Mouse (Mus musculus) heart, embryonic 16.5 days (tissue): ENCODE measurements around the gene Adarb1. TPM values are rescaled to one million over a fixed set of nuclear protein-coding genes. Genes with fewer than 3 reads are reported as not detected.
"Not testable (repeated sequence)": the region's sequence is repeated elsewhere in the genome, so short reads cannot be mapped to it uniquely, and the experiment has no call there.

Experiments used
- ATAC-seq: fragments of 200-750 bp; cut with Nextera tagmentation; replicated peaks from 2 replicates; pipeline ENCODE4 v1.8.0; 2017; ENCODE audit warnings: moderate number of reproducible peaks; ENCODE audit not compliant: insufficient read depth, low FRiP score; ENCODE audit errors: extremely low read depth
- H3K27ac ChIP-seq: fragments of 300-500 bp; sonication (generic); 2 replicates; pipeline ENCODE4 v1.5.1; 2014; ENCODE audit warnings: mild to moderate bottlenecking, low read length, control low read depth, moderate library complexity
- H3K27me3 ChIP-seq: fragments of 300-500 bp; sonication (generic); 2 replicates; pipeline ENCODE4 v1.6.1; 2014; ENCODE audit warnings: low read length, mixed read lengths; ENCODE audit not compliant: control insufficient read depth, insufficient read depth
- H3K36me3 ChIP-seq: fragments of 300-500 bp; sonication (generic); 2 replicates; pipeline ENCODE4 v1.6.1; 2014; ENCODE audit not compliant: control insufficient read depth, insufficient read depth
- H3K4me1 ChIP-seq: fragments of 300-500 bp; sonication (generic); 2 replicates; pipeline ENCODE4 v1.6.1; 2014; ENCODE audit warnings: low read length, mixed read lengths; ENCODE audit not compliant: control insufficient read depth, insufficient read depth
- H3K4me2 ChIP-seq: fragments of 300-500 bp; sonication (generic); 2 replicates; pipeline ENCODE4 v1.6.1; 2014; ENCODE audit warnings: low read depth, mild to moderate bottlenecking, control low read depth, low read length
- H3K4me3 ChIP-seq: fragments of 300-500 bp; sonication (generic); 2 replicates; pipeline ENCODE4 v1.5.1; 2014; ENCODE audit warnings: mild to moderate bottlenecking, control low read depth, low read length
- H3K9ac ChIP-seq: fragments of 300-500 bp; sonication (generic); 2 replicates; pipeline ENCODE4 v1.6.1; 2014; ENCODE audit warnings: low read length, control low read depth
- H3K9me3 ChIP-seq: fragments of 300-500 bp; sonication (generic); replicated peaks from 2 replicates; pipeline ENCODE4 v1.6.1; 2016; ENCODE audit warnings: low read length; ENCODE audit not compliant: control insufficient read depth
- WGBS: fragments of 180-500 bp; shearing (Covaris S2); extraction: QIAGEN DNeasy Blood & Tissue Kit; methylation state at CpG from one replicate; pipeline ENCODE4 v1.1.7; 2014; 5-methylcytosine and 5-hydroxymethylcytosine counted together
- polyA plus RNA-seq: library from polyadenylated mRNA; unstranded; fragments of >200 nt; fragmentation: Nextera tagmentation; extraction: Ambion mirVana; gene quantifications from 2 replicates; pipeline ENCODE4 v1.2.1, GENCODE M21; 2015

Adarb1 gene
- polyA plus RNA-seq, 1 experiment from 2014 or later: 11.7 TPM

DNA sequence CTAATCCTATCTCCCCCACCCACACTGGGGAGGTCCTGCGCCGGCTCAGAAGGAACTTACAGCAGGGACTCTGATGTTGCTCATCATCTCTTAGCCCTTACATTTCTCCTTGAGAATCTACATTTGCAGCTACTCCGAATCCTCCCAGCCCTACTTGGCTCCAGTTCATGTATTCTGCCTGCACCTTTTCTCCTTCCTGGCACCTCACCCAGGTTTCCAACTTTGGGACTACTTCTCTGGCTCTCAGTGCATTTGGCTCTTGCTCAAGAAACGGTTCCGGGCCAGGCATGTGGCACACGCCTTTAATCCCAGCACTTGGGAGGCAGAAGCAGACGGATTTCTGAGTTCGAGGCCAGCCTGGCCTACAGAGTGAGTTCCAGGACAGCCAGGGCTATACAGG is 130.4 kb downstream of the Adarb1 start:
- peaks cover 31% of the 10 kb centered on the region for H3K4me1 ChIP-seq
- WGBS: 64% methylated on average over 8 of the region's 8 CpGs

DNA sequence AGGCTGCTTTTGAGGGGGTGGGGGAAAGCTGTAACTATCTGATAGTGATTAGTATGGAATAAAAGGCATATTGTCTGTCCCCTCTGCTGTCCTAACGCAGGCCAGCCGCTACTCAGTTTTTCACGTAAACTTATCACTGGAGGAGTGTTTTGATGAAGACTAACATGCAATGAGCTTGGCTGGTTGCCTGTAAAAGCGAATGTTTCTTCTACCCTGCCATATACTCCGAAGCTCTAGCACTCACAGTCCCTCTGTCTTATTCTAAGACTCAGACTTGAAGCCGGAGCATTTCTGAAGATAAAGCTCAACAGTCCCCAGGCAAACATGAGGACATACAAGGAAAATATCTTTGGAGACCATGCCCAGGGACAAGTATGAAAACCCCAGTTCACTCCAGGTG is 133.2 kb downstream of the Adarb1 start:
- H3K36me3 ChIP-seq: no peaks in the 10 kb centered on the region
- no peak overlapping the region for H3K9ac ChIP-seq
- no peak for ATAC-seq
- no peak overlapping the region for H3K27ac ChIP-seq
- peaks cover 31% of the 10 kb centered on the region for H3K4me1 ChIP-seq
- H3K4me3 ChIP-seq: no peak overlapping the region
- H3K27me3 ChIP-seq: no peaks in the 10 kb centered on the region; the same call in 1 of the 2 replicates
- H3K4me2 ChIP-seq: no peak overlapping the region
- WGBS: 28% methylated on average over 6 of the region's 6 CpGs
- H3K9me3 ChIP-seq: no peaks in the 10 kb centered on the region

More for the DNA sequence above, 130.4 kb downstream of the Adarb1 start:
- Histone ChIP-seq H3K27ac (no peak overlapping the region), H3K9me3 (no peaks in the 10 kb centered on the region), H3K27me3 (no peaks in the 10 kb centered on the region), H3K4me3 (no peak overlapping the region), H3K9ac (no peak overlapping the region), H3K4me2 (no peak overlapping the region), H3K36me3 (no peaks in the 10 kb centered on the region)
- ATAC-seq: no peak

DNA sequence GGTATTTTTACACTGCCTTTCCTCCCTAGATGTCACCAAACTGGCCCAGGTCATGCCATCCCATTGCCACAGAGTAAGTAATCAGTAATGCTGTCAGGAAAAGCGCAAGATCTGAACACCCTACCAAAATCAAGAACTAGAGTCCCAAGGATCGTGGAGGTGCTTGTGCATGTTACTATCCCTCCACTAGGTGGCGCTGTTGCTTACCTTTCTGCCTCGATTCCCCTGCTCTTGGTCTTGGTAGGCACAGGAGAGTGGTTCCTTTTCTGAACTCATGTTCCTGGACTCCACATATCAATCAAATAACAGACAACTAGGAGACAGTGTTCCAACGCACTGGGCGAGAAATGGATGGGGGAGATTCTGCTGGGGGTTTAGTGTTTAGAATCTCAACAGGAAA is 135.2 kb downstream of the Adarb1 start:
- Histone ChIP-seq H3K9ac (no peak overlapping the region), H3K27me3 (no peaks in the 10 kb centered on the region; the same call in 1 of the 2 replicates), H3K4me2 (no peak overlapping the region), H3K4me3 (no peak overlapping the region), H3K36me3 (no peaks in the 10 kb centered on the region), H3K4me1 (peaks cover 19% of the 10 kb centered on the region), H3K9me3 (no peaks in the 10 kb centered on the region), H3K27ac (no peak overlapping the region)
- 0 out of 2 replicates have a peak, but pooled peaks have one; percentile 15 for ATAC-seq
- 21% methylated on average over 6 of the region's 6 CpGs for WGBS

DNA sequence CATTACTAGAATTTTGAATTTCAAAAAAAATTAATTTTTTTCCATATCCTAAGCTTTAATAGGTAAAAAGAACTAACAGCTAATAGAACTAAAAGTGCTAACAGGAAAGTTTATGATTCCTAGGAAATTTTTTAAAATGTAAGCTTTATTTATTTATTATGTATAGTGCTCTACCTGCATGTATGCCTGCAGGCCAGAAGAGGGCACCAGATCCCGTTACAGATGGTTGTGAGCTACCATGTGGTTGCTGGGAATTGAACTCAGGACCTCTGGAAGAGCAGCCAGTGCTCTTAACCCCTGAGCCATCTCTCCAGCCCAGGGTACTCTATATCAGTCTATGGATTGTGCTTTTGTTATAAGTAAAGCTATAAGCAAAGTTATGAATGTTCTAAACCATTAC is 136.0 kb downstream of the Adarb1 start:
- not testable (repeated sequence) for H3K9me3 ChIP-seq, ATAC-seq, H3K27me3 ChIP-seq, H3K36me3 ChIP-seq, H3K27ac ChIP-seq, H3K4me2 ChIP-seq, H3K9ac ChIP-seq, H3K4me3 ChIP-seq
- peaks cover 15% of the 10 kb centered on the region for H3K4me1 ChIP-seq
- WGBS: 85% methylated on average over 1 of the region's 1 CpGs

DNA sequence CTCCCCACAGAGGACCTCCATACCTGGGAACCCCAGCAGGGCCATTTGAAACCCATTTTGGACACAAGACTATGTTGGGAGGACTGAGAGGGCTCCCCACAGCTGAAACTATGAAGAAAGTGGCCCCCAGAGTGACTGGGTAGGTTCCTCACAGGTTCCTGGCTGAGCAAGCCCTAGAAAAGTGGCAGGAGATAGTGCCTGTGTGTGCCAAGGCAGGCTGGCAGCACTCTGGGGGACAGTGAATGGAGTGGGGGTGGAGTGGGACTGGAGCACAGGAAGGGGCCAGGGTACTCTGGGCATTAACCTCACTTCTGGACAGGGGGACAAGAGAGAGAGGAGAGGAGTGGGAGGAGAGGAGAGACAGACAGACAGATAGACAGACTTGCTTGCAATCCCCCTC is 144.3 kb downstream of the Adarb1 start:
- H3K9ac ChIP-seq: no peak overlapping the region
- H3K27me3 ChIP-seq: no peaks in the 10 kb centered on the region
- H3K27ac ChIP-seq: no peak overlapping the region
- H3K36me3 ChIP-seq: peaks cover 10% of the 10 kb centered on the region
- H3K4me3 ChIP-seq: no peak overlapping the region
- H3K4me2 ChIP-seq: no peak overlapping the region
- H3K9me3 ChIP-seq: no peaks in the 10 kb centered on the region
- H3K4me1 ChIP-seq: peaks cover 2% of the 10 kb centered on the region; the same call in 1 of the 2 replicates
- ATAC-seq: no peak

DNA sequence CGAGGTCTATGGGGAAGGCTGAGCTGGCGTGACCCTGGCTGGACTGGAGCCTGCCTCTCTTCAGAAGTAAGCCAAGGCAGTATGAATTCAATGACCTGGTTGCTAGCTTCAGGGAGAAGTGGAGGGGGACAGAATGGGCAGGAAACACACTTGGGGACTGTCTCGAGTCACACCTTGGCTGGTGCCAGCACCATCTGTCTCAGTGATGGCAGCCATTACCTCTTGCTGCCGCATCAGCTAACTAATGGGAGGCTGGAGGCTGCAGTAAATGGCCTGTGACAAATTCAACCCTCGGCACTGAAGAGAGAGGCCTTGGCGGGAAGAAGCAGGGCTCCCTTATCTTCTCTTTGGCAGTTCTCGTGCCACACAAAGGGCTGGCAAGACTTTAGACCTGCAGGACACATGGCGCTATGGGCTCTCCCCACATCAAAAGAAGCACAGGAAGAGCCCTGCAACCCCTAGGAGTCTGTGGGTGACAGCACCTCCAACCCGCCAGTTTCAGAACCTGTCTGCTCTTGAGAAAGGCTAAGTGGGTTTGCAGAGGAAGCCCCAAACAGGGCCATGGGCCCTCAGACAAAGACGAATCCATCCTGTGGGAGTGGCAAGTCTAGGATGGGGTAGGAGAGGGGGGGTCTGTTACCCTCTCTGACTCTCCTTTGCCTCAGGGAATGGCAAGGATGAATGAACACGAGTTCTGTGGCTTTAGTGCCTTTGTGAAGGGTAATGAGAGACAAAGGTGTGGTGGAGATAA is 144.9 kb downstream of the Adarb1 start:
- Histone ChIP-seq H3K4me1 (peaks cover 3% of the 10 kb centered on the region; the same call in 1 of the 2 replicates), H3K27me3 (no peaks in the 10 kb centered on the region), H3K27ac (no peak overlapping the region), H3K9me3 (no peaks in the 10 kb centered on the region), H3K36me3 (peaks cover 17% of the 10 kb centered on the region), H3K4me3 (no peak overlapping the region), H3K9ac (no peak overlapping the region), H3K4me2 (no peak overlapping the region)
- no peak for ATAC-seq
- WGBS: 57% methylated on average over 11 of the region's 11 CpGs

DNA sequence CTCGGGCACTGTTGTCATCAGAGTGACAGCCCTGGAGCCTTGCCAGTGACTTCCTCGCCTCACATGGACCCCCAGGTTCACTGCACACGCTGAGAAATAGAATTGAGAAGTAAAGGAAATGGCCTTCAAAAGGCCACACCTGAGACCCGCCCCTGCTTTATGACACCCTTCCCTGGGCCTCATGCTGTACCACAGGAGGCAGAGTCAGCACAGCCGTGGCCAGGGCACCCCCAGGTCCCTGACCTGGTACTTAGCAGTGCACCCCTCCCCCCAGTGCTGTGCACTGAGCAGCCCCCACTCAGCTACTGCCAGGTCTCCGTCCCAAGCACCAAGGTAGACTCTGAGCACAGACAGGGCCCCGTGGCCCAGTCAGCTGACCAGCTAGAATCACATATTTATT is 148.9 kb downstream of the Adarb1 start:
- peaks cover 3% of the 10 kb centered on the region; the same call in 1 of the 2 replicates for H3K4me1 ChIP-seq
- no peak overlapping the region for H3K4me2 ChIP-seq
- WGBS: 65% methylated on average over 7 of the region's 7 CpGs
- ATAC-seq: no peak
- H3K27me3 ChIP-seq: no peaks in the 10 kb centered on the region
- H3K36me3 ChIP-seq: peaks cover 47% of the 10 kb centered on the region
- H3K27ac ChIP-seq: no peak overlapping the region
- H3K9me3 ChIP-seq: no peaks in the 10 kb centered on the region
- H3K4me3 ChIP-seq: no peak overlapping the region
- H3K9ac ChIP-seq: no peak overlapping the region

DNA sequence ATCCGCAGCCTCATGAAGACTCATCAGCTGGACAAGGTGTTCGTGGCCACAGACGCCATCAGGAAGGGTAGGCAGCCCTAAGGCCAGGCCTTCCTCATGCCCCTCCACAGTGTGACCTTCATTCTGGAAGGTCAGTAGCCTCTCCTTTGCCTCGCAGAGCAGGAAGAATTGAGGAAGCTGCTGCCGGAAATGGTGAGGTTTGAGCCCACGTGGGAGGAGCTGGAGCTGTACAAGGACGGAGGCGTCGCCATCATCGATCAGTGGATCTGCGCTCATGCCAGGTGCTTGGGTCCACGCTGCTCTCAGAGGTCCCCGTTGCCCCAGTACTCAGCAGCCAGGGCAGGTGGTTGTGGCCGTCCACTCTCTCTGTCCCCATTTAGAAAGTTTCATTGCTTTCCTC is 151.0 kb downstream of the Adarb1 start:
- Histone ChIP-seq H3K4me3 (no peak overlapping the region), H3K9me3 (no peaks in the 10 kb centered on the region), H3K9ac (no peak overlapping the region), H3K4me1 (peaks cover 3% of the 10 kb centered on the region; the same call in 1 of the 2 replicates), H3K36me3 (peaks cover 64% of the 10 kb centered on the region), H3K27me3 (no peaks in the 10 kb centered on the region), H3K4me2 (no peak overlapping the region), H3K27ac (no peak overlapping the region)
- ATAC-seq: no peak
- WGBS: 75% methylated on average over 14 of the region's 14 CpGs

DNA sequence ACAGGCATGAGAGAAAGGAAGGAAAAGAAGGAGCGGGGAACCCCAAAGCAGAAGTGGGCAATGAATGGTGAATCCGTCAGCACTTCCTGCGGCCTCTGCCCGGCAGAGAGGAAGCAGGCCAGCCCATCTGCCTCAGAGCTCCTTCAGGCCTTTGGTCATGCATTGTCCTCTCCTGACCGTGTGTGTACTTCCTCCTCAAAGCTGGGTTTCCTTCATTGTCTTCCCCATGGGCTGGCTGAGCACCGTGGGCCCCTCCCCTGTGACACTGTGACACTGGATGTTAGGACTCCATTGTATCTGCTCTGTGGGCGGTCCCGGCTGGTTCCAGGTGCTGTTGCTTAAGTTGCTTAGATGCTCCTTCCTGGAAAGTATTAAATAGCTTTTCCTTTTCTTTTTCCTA is 151.8 kb downstream of the Adarb1 start:
- H3K4me3 ChIP-seq: no peak overlapping the region
- H3K9me3 ChIP-seq: no peaks in the 10 kb centered on the region
- 73% methylated on average over 8 of the region's 8 CpGs for WGBS
- ATAC-seq: no peak
- H3K27ac ChIP-seq: no peak overlapping the region
- peaks cover 69% of the 10 kb centered on the region for H3K36me3 ChIP-seq
- H3K4me2 ChIP-seq: no peak overlapping the region
- H3K4me1 ChIP-seq: peaks cover 3% of the 10 kb centered on the region; the same call in 1 of the 2 replicates
- no peaks in the 10 kb centered on the region for H3K27me3 ChIP-seq
- no peak overlapping the region for H3K9ac ChIP-seq
